Mouse (Mus musculus) mature B cell (primary cell): ENCODE measurements at regions not wholly inside any gene's neighbourhood (a gene's known extent, or its start where the extent isn't known, plus 50 kb on each side); places are given as distances from the start of the nearest gene placed in this dataset.

Experiments used
- in situ Hi-C: fragments of 300-500 bp; cut with MboI; formaldehyde crosslinking; loops from 2 replicates; pipeline ENCODE4 v1.14.3; 2019

DNA sequence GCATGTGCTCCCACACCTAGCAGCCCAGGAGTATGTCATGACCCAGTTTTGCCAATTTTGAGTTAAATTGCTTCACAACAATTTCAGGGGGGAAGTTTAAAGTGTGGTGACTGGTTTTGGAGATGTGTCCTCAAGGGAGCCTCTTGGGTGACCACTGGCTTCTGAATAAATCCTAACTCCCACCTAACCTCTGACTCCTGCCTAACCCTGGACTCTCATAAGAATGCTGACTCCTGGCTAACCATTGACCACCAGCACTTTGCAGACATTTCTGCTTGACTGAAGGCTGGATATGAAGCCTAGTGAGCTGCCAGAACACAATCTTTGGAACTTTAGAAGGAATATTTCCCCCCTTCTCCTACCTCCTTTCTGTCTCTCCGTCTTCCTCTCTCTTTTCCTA lies 133.3 kb upstream of the Tmpo start:
- in situ Hi-C loops = no loop called here

DNA sequence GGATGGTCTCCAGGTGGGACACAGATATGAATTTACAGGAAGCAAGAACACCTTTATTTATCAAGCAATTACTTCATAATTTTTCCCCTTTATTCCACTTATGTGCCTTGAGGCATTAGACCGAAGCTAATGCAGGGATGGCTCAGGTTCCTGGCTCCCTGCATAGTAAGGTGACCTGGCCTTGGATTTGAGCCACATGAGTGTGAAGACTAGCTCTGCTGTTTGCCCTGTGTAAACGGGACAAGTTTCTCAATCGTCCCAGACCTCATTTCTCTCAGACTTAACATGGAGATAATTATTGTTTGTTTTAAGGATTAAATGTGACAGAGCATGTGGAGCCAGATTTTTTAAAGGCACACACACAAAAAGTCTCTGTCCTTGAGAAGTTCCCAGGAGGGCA lies 132.2 kb upstream of the Tmpo start:
- in situ Hi-C loops = no loop called here

- in situ Hi-C loops = no loop called here
Observed at GRCm38 (mm10) chr10:91312913-91313312, 131.8 kb upstream of the Tmpo start.

DNA sequence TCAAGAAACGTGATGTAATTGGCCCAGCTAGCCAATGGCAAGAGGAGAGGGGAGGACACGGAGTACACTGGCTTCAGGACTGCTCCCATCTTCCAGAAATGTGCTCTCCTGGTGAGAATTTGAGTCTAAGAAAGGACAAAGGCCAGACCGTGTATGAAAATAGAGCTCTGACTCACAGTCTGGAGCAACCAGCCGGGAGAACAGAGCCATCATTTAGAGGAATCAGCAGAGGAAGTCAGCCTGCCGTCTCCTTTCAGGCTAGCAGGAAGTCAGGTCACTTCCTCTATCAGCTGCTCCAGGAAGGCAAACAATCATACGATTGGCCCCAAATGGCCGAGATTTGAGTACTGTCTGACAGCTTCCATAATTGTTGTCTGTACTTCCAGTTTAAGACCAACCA lies 119.0 kb upstream of the Tmpo start:
- in situ Hi-C loops = no loop called here

DNA sequence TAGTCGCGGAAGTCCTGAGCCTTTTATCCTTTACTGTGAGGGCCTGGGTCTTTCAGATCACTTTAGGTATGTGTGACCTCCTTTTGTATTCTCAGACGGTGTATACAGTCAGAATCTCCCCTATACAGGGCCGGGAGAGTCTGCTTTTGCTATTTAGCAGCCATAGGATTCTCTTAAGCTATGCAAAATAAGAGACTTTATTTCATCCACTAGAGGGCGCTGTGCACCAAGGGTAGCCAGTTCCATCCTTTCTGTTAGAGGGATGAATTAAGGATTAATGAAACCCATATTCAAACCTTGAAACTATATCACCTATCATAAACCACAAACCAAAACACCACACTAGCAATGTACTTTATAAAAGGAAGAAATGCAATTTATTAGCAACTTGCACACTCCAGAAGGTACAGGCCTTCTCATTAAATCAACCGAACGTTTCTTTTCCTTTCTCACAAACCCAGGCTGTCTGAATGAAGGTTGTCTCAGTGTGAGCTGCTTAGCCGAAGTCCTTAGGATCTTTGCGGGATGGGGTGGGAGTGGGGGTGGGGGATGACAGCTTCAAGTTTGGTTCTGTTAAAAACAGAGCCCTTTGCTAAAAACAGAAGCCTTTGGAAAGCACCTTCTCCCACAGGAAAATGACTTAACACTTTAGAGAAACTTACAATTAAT lies 116.8 kb upstream of the Tmpo start:
- in situ Hi-C loops = loop anchor here (25.0 kb wide), 1 partner anchor 1714 kb away; no protein-coding TSS in a partner anchor

GRCm38 (mm10) chr10:91295345-91295744 lies 114.2 kb upstream of the Tmpo start:
- in situ Hi-C loops = loop anchor here (25.0 kb wide), 1 partner anchor 1717 kb away; no protein-coding TSS in a partner anchor

DNA sequence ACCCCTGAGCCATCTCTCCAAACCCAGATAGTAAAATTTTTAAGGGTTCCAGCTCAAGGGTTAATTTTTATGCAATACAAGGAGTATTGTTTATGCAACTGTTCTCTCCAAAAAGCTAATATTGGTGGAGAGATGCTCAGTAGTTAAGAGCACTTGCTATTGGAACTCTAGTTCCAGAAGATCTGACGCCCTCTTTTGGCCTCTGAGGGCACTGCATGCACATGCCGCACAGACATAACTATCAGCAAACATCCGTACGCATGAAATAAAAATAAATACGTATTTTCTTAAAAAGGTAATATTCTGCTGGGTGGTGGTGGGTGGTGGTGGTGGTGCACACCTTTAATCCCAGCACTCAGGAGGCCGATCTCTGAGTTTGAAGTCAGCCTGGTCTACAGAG lies 112.1 kb upstream of the Tmpo start:
- in situ Hi-C loops = loop anchor here (25.0 kb wide), 1 partner anchor 1719 kb away; no protein-coding TSS in a partner anchor

DNA sequence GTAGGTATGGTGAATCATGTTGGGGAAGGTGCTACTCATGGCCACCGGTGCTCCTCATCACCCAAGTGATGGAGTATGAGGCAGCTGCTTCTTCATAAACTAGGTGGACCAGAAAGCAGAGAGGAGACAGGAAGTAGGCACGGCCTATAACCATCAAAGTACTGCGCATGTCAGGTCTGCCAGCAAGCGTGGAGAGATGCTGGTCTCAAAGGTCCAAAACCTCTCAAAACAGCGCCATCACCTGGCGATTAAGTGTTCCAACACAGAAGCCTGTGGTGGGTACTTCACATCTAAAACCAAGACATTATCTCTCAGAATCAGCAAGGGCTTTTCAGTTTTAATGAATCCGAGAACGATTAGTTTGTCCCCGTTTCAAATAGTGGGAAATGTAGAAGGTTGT lies 103.1 kb upstream of the Tmpo start:
- in situ Hi-C loops = loop anchor here (25.0 kb wide), 1 partner anchor 1728 kb away; no protein-coding TSS in a partner anchor

- in situ Hi-C loops = no loop called here
Observed at GRCm38 (mm10) chr10:91270955-91271741, 90.0 kb upstream of the Tmpo start.

DNA sequence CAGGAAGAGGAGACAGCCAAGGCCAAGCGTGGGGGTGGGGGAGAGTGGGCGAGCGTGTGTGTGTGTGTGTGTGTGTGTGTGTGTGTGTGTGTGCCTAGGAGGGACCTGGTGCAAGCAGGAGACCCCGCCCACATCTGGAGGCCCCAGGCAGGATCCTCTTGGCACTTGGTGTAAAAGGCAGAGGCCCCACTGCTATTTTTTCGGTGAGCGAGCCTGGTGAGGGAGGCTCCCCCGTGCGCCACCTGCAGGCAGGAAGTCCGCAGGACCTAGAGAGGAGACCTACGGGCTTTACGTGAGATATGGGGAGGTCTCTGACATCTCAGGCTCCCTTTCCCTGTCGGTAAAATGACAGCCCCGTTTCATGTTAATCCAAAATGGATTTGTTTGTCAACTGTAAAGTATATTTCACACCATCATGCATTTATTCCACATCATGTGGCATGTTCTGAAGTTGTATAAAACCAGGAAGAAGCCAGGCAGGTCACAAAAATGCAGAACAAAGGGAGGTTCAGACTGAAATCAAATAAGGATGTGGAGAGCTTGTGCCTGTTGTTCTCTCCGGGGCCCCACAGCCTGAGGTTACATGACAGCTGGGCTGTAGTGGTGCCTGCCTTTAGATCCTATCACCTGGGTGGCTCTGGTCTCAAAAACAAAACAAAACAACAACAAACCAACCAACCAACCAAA lies 89.3 kb upstream of the Tmpo start:
- in situ Hi-C loops = no loop called here

- in situ Hi-C loops = no loop called here
Observed at GRCm38 (mm10) chr10:91267886-91268285, 86.8 kb upstream of the Tmpo start.

DNA sequence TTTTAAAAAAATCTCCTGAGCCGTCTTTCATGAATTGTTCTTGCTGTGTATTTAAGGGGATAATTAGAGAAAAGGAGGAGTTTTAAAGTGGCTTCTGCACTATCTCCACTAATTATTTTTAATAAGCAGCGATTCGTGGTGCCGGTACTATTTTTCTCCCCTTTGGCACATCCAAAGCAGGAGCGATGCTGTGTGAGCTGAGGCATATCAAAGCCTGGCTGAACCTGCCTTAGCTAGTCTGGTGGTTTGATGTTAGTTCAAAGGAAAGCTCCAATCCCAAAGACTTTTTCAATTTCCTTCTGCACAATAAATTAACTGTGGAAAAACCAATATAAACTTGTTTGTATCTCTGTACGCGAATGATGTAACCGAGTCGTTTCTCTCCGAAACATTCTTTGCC lies 79.3 kb upstream of the Tmpo start:
- in situ Hi-C loops = no loop called here

- in situ Hi-C loops = no loop called here
Observed at GRCm38 (mm10) chr10:91249681-91250195, 68.6 kb upstream of the Tmpo start.

DNA sequence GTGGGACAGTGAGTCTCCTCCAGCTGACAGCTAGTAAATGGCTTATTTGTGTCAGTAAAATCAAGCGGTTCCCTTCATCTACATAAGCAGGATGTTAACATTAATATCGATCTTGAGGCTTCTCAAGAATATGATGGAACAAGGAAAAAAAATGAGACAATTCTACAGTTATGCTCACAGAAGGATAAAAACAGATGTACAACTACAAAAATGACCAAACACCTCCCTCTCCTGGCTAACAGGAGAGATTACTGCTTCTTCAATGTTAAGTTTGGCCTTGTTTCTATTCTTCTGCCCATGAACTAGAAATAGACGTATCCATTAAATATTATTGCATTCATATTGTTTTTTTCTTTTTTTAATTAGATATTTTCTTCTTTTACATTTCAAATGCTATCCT lies 63.2 kb upstream of the Tmpo start:
- in situ Hi-C loops = no loop called here

DNA sequence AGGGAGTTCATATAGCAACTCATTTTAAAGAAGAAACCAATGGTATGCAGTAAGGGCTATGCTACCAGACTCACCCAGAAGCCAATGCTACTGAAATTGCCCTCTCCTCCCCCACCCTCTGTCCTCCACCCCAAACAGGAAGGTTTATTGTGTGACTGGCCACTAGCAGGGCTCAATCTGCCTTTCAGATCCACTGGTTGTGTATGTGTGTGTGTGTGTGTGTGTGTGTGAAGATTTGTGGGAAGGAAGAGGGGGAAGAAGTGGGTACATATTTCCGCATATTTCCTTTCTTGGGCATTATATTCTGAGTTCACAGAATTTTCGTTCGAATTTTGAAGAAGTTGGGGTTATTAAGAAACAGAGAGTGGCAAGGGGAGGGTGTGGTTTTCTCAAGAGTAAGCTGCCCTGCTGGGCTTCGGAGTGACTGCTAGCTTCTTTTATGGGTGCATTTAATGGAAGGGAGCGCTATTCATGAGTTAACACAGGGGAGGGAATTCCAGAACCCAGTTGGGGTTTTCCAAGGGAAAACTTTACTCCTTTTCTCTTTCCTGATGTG lies 61.5 kb upstream of the Tmpo start:
- in situ Hi-C loops = no loop called here

DNA sequence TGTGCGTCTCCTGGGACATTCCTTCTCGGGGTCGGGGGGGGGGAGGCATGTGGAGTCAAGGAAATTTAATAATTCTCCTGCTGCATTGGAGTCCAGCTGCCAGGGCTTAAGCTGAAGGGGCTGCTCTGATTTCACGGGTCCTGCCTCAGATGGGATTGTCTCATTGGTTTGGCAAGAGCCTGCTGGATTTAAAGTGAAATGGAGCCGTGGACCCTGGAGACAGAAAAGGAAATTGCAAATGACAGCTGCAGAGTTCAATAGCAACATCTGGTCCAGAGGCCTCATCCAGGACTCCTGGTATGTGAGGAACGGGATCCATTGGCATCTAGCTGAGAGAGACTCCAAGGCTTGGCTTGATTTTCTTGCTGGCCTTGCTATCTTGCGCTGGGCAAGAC lies 60.5 kb upstream of the Tmpo start:
- in situ Hi-C loops = no loop called here

- in situ Hi-C loops = no loop called here
Observed at GRCm38 (mm10) chr10:91240856-91241610, 59.9 kb upstream of the Tmpo start.

DNA sequence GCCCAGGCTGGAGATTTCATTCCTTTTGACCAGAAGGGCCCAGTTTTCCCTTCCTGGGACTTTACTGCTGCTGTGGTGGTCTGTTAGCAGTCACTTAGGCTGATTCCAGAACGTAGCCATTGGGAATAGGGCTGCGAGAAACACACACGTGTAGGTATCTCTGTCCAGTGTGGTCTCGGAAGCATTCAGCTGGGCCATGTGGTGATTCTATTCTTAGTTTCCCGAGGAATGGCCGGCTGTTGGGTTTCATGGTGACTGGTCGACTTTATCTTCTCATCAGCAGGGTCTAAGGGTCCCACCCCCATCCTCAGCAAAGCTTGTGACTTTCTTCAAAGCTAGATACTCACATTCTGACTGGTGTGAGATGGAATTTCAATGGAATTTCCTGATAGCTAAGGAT lies 59.2 kb upstream of the Tmpo start:
- in situ Hi-C loops = no loop called here

- in situ Hi-C loops = no loop called here
Observed at GRCm38 (mm10) chr10:91236844-91237243, 55.7 kb upstream of the Tmpo start.

- in situ Hi-C loops = no loop called here
Observed at GRCm38 (mm10) chr10:91234709-91235108, 53.6 kb upstream of the Tmpo start.
